In genomic region chr1:106190695-106191094, GRCm38 (mm10) we compare ENCODE assay signal across 21 mouse cellular contexts. TPM values are rescaled to one million over a fixed set of nuclear protein-coding genes. Genes with fewer than 3 reads are reported as not detected.
DNase-seq lines count a peak whose midpoint lies in the region; ATAC-seq lines count a peak whose summit lies in the region.
"Had no signal": no experiment of that assay in that cellular context is flagged by ENCODE, and none has a peak within 500 bp of the region (broad histone marks: within the 10 kb centered on the region; RNA-seq: fewer than 3 reads in every experiment).

No protein-coding gene starts in this region.

- intact Hi-C loops in heart, postnatal 10 days (cut with DNase I) = no loop called here

- no peak overlapping the region for H3K9ac ChIP-seq in intestine, embryonic 15.5 days
- no peak overlapping the region for H3K9ac ChIP-seq in intestine, embryonic 16.5 days (ENCODE audit: low read depth, low read length)
- H3K9ac ChIP-seq: embryonic facial prominence, embryonic 12.5 days; forebrain, embryonic 13.5 days had no signal

- peak; percentile 74 for DNase-seq in heart, adult 11 months
- no peak for DNase-seq in heart, postnatal 10 days
- peak; percentile 31 for DNase-seq in ES-CJ7 (ENCODE audit: low read depth, low spot score)
- DNase-seq in ZHBTc4 (ENCODE audit: low read depth, low spot score) = peak; percentile 30
- no peak for DNase-seq in layer of hippocampus, postnatal 25 days (ENCODE audit: extremely low spot score in 1 of 2, low spot score in 1 of 2)
- DNase-seq: adrenal gland, adult 2 months; adrenal gland, postnatal 10 days; adrenal gland, postnatal 25 days; cerebellum, adult 11-12 months; cerebellum, adult 2 months; cerebellum, adult 9-10 months; cerebellum, postnatal 10 days; cerebellum, postnatal 25 days had no signal

- no peaks in the 10 kb centered on the region for H3K36me3 ChIP-seq in intestine, embryonic 15.5 days
- no peaks in the 10 kb centered on the region for H3K36me3 ChIP-seq in intestine, embryonic 16.5 days (ENCODE audit: control insufficient read depth, insufficient read depth, low read length)
- H3K36me3 ChIP-seq: embryonic facial prominence, embryonic 10.5 days; embryonic facial prominence, embryonic 12.5 days had no signal

- H3K27ac ChIP-seq in intestine, embryonic 15.5 days = no peak overlapping the region
- no peak overlapping the region for H3K27ac ChIP-seq in intestine, embryonic 16.5 days (ENCODE audit: low read length)
- H3K27ac ChIP-seq: embryonic facial prominence, embryonic 10.5 days; embryonic facial prominence, embryonic 12.5 days; forebrain, embryonic 13.5 days had no signal

- H3K4me3 ChIP-seq in intestine, embryonic 15.5 days (replicated peaks) = no peak overlapping the region
- no peak overlapping the region for H3K4me3 ChIP-seq in intestine, embryonic 16.5 days (ENCODE audit: low read length)
- H3K4me3 ChIP-seq: embryonic facial prominence, embryonic 10.5 days; embryonic facial prominence, embryonic 12.5 days; forebrain, embryonic 13.5 days had no signal

- no peaks in the 10 kb centered on the region for H3K9me3 ChIP-seq in intestine, embryonic 15.5 days
- no peaks in the 10 kb centered on the region for H3K9me3 ChIP-seq in intestine, embryonic 16.5 days (ENCODE audit: control insufficient read depth, low read length)
- H3K9me3 ChIP-seq: embryonic facial prominence, embryonic 10.5 days; embryonic facial prominence, embryonic 12.5 days; forebrain, embryonic 13.5 days had no signal

- H3K4me1 ChIP-seq in intestine, embryonic 15.5 days (replicated peaks) = peaks cover 3% of the 10 kb centered on the region; the same call in 1 of the 2 replicates
- H3K4me1 ChIP-seq in intestine, embryonic 16.5 days (ENCODE audit: control insufficient read depth, insufficient read depth, low read length) = peaks cover 24% of the 10 kb centered on the region

- WGBS in intestine, embryonic 15.5 days = 60% methylated on average over 3 of the region's 3 CpGs
- 44% methylated on average over 3 of the region's 3 CpGs for WGBS in intestine, embryonic 16.5 days

- no peaks in the 10 kb centered on the region for H3K27me3 ChIP-seq in intestine, embryonic 15.5 days (replicated peaks)
- H3K27me3 ChIP-seq in intestine, embryonic 16.5 days (replicated peaks; ENCODE audit: control insufficient read depth, insufficient read depth, low read length) = no peaks in the 10 kb centered on the region
- H3K27me3 ChIP-seq: CH12.LX; embryonic facial prominence, embryonic 12.5 days; forebrain, embryonic 13.5 days had no signal

- peak; percentile 50 for ATAC-seq in intestine, embryonic 15.5 days
- ATAC-seq in intestine, embryonic 16.5 days = no peak
- ATAC-seq: CD4-positive, CD25-positive, alpha-beta regulatory T cell, adult 4 months; forebrain, embryonic 13.5 days; forebrain, embryonic 16.5 days had no signal

- H3K4me2 ChIP-seq in intestine, embryonic 15.5 days (replicated peaks) = no peak overlapping the region
- H3K4me2 ChIP-seq in intestine, embryonic 16.5 days (ENCODE audit: low read depth, low read length) = no peak overlapping the region
- H3K4me2 ChIP-seq: embryonic facial prominence, embryonic 12.5 days; forebrain, embryonic 13.5 days had no signal

RNA-seq across cellular contexts. Expression of gene Phlpp1, which starts 19.1 kb away (rescaled TPM):
- total RNA-seq in heart, postnatal 10 days (2021) = 10 to 100 TPM; 22.4 to 23.5 TPM
- 3.2 and 4.0 TPM in 2 replicates for polyA plus RNA-seq in intestine, embryonic 15.5 days (2015; fragmentation: Nextera tagmentation; extraction: Ambion mirVana)
- polyA plus RNA-seq in intestine, embryonic 16.5 days (2015; fragmentation: Nextera tagmentation; extraction: Ambion mirVana) = 2.7 and 2.9 TPM in 2 replicates
- total RNA-seq in layer of hippocampus, postnatal 25 days (2021) = 10 to 100 TPM; 78.6 to 80.8 TPM

Comparison
In these comparisons a context has a peak if more than half of its experiments do, and no peak if none do; other contexts are left out.
1. DNase-seq: peak in heart, adult 11 months (single experiment), ES-CJ7 (single experiment) and ZHBTc4 (single experiment); none in heart, postnatal 10 days (0 of 2) and layer of hippocampus, postnatal 25 days (0 of 2).